Mouse (Mus musculus): ENCODE data around the gene Obp2b. TPM values are rescaled to one million over a fixed set of nuclear protein-coding genes. Genes with fewer than 3 reads are reported as not detected.
A peak's percentile ranks its signal among the peaks of the same experiment; 100 is the strongest.
"Not testable (repeated sequence)": the region's sequence is repeated elsewhere in the genome, so short reads cannot be mapped to it uniquely, and the experiment has no call there.

Obp2b gene
- polyA plus RNA-seq, 2 experiments = not detected

DNA sequence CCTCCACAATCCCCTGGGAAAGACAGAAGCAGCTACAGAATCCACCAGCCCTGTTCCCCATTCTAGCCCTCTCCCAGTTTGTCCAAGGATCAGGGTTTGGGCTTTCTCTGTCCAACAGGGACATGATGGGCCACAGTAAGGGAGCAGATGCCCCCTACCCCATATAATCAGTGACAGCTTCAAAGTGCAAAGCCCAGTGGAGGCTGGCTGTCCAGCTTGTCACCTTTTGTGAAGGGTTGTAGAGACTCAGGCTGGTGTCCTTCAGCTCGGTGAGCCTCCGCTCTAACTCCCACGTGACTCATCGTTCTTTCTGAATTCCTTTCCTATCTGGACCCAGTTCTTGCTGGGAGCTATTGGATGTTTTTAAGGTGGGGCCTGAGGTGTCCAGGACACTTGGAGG is 33.1 kb upstream of the Obp2b start:
- no peaks in the 10 kb centered on the region for H3K27me3 ChIP-seq (ENCODE audit: control insufficient read depth, insufficient read depth, low read length)
- ATAC-seq (ENCODE audit: low FRiP score, low read depth) (no peak), DNase-seq (ENCODE audit: low spot score) (no peak)
- 80% methylated on average over 4 of the region's 4 CpGs for WGBS
- H3K36me3 ChIP-seq (ENCODE audit: control insufficient read depth, insufficient read depth, low read length) = no peaks in the 10 kb centered on the region
- H3K4me3 ChIP-seq (replicated peaks; ENCODE audit: low read length) = no peak overlapping the region
- TF ChIP-seq POLR2A (IDR thresholded peaks at IDR 0.05; ENCODE audit: borderline replicate concordance, extremely low read depth, insufficient read depth, insufficient read length) = no peak
- H3K9ac ChIP-seq (ENCODE audit: low read depth, low read length, severe bottlenecking) = no peak overlapping the region
- peaks cover 6% of the 10 kb centered on the region; the same call in 1 of the 2 replicates for H3K4me1 ChIP-seq (ENCODE audit: control insufficient read depth, insufficient read depth, low read length)
- no peak overlapping the region for H3K4me2 ChIP-seq (replicated peaks; ENCODE audit: low read depth, low read length, severe bottlenecking)
- no peak overlapping the region for H3K27ac ChIP-seq (replicated peaks; ENCODE audit: low read depth, low read length)
- H3K9me3 ChIP-seq (ENCODE audit: control insufficient read depth, low read length) = no peaks in the 10 kb centered on the region

- peak within 1 kb of the TSS; percentile 77 for H3K27ac ChIP-seq (replicated peaks; ENCODE audit: low read depth, low read length)
- H3K36me3 ChIP-seq (ENCODE audit: control insufficient read depth, insufficient read depth, low read length) = no peaks in the 10 kb centered on the region
- peak; percentile 83 for DNase-seq (ENCODE audit: low spot score)
- under 1% methylated on average over 63 of the region's 78 CpGs for WGBS
- no peaks in the 10 kb centered on the region for H3K27me3 ChIP-seq (ENCODE audit: control insufficient read depth, insufficient read depth, low read length)
- H3K4me3 ChIP-seq (replicated peaks; ENCODE audit: low read length) = peak within 1 kb of the TSS; percentile 65
- H3K9ac ChIP-seq (ENCODE audit: low read depth, low read length, severe bottlenecking) = peak within 1 kb of the TSS; percentile 73
- H3K4me2 ChIP-seq (replicated peaks; ENCODE audit: low read depth, low read length, severe bottlenecking) = peak within 1 kb of the TSS; percentile 91
- TF ChIP-seq POLR2A (IDR thresholded peaks at IDR 0.05; ENCODE audit: borderline replicate concordance, extremely low read depth, insufficient read depth, insufficient read length) = 0 out of 2 replicates have a peak, but pooled peaks have one; percentile 43
- peaks cover 6% of the 10 kb centered on the region; the same call in 1 of the 2 replicates for H3K4me1 ChIP-seq (ENCODE audit: control insufficient read depth, insufficient read depth, low read length)
- no peaks in the 10 kb centered on the region for H3K9me3 ChIP-seq (ENCODE audit: control insufficient read depth, low read length)
- ATAC-seq (ENCODE audit: low FRiP score, low read depth) = peak; percentile 92
These were observed 29.9 kb upstream of the Obp2b start, which contains the start of gene Bmyc for GRCm38 (mm10) chr2:25706643-25707481. Gene Bmyc, plus strand, starts transcription at chr2:25706739.

GRCm38 (mm10) chr2:25708121-25708520 is 28.7 kb upstream of the Obp2b start:
- TF ChIP-seq POLR2A (IDR thresholded peaks at IDR 0.05; ENCODE audit: borderline replicate concordance, extremely low read depth, insufficient read depth, insufficient read length) = no peak
- H3K27ac ChIP-seq (replicated peaks; ENCODE audit: low read depth, low read length) = no peak overlapping the region
- no peak overlapping the region; the same call in 1 of the 2 replicates for H3K4me3 ChIP-seq (replicated peaks; ENCODE audit: low read length)
- H3K4me2 ChIP-seq (replicated peaks; ENCODE audit: low read depth, low read length, severe bottlenecking) = peak overlapping the region; percentile 31
- H3K36me3 ChIP-seq (ENCODE audit: control insufficient read depth, insufficient read depth, low read length) = no peaks in the 10 kb centered on the region
- H3K27me3 ChIP-seq (ENCODE audit: control insufficient read depth, insufficient read depth, low read length) = no peaks in the 10 kb centered on the region
- no peak overlapping the region for H3K9ac ChIP-seq (ENCODE audit: low read depth, low read length, severe bottlenecking)
- no peaks in the 10 kb centered on the region for H3K9me3 ChIP-seq (ENCODE audit: control insufficient read depth, low read length)
- ATAC-seq (ENCODE audit: low FRiP score, low read depth) (no peak), DNase-seq (ENCODE audit: low spot score) (peak; percentile 12)
- WGBS = 68% methylated on average over 2 of the region's 2 CpGs
- H3K4me1 ChIP-seq (ENCODE audit: control insufficient read depth, insufficient read depth, low read length) = peaks cover 6% of the 10 kb centered on the region; the same call in 1 of the 2 replicates

DNA sequence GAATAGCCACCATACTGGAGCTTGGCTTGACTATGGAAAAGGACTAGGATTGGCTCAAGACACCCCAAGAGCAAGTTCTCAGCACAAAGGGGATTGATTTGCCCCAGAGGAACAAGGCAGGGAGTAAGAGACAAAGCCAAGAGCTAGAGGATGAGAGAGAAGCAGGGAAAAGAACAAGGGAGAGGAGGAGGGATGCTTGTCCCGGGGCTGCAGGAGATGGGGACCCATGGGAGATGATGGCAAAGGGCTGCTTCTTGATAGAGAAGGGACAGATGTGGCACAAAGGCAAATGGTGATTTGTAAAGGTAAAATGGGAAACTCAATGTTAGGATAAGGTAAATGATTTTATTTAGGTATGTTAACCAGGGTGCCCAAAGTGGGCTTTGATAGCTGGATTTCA is 27.8 kb upstream of the Obp2b start:
- not testable (repeated sequence) for ATAC-seq (ENCODE audit: low FRiP score, low read depth); H3K27ac ChIP-seq (replicated peaks; ENCODE audit: low read depth, low read length); DNase-seq (ENCODE audit: low spot score); H3K9ac ChIP-seq (ENCODE audit: low read depth, low read length, severe bottlenecking); H3K27me3 ChIP-seq (ENCODE audit: control insufficient read depth, insufficient read depth, low read length); H3K36me3 ChIP-seq (ENCODE audit: control insufficient read depth, insufficient read depth, low read length); H3K4me2 ChIP-seq (replicated peaks; ENCODE audit: low read depth, low read length, severe bottlenecking); H3K9me3 ChIP-seq (ENCODE audit: control insufficient read depth, low read length); H3K4me1 ChIP-seq (ENCODE audit: control insufficient read depth, insufficient read depth, low read length); H3K4me3 ChIP-seq (replicated peaks; ENCODE audit: low read length)
- 93% methylated on average over 1 of the region's 1 CpGs for WGBS

DNA sequence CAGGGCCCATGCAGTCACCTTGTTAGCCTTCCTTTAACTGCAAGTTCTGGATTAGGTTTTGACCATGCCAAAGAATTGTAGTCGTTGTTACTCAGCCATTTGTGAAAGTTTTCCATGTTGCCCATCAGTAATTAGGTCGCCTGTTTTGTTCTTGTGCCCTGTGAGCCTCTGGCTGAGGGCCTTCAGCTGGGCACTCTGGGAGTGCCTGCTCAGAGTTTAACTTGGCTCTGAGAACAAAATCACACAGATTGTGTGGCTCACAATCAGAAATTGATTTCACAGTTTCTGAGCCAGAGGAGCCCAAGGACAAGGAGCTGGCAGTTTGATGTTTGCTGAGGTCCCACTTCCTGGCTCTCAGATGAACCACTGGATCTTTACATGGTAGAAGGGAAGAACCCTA is 27.0 kb upstream of the Obp2b start:
- not testable (repeated sequence) for ATAC-seq (ENCODE audit: low FRiP score, low read depth); H3K4me1 ChIP-seq (ENCODE audit: control insufficient read depth, insufficient read depth, low read length)

DNA sequence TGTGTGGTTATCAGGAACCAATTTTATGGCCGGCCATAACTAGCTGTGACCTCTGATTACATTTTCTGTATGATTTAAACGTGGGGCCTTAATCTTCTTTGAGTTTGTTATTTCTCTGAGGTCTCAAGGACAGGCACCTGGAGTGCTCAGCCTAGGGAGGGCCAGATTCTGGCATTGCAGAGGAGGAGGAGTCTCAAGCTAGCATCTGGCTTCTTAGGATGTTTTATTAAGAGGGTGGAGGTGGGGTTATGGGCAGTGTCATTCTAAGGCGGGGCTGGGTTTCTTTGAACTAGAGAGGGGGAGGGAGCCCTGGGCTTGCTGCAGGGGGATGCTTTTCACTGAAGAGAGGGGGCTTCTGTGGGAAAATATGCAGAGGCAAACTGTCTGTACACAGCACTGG is 25.2 kb upstream of the Obp2b start:
- ATAC-seq (ENCODE audit: low FRiP score, low read depth); H3K27ac ChIP-seq (replicated peaks; ENCODE audit: low read depth, low read length); H3K9ac ChIP-seq (ENCODE audit: low read depth, low read length, severe bottlenecking); H3K9me3 ChIP-seq (ENCODE audit: control insufficient read depth, low read length); H3K27me3 ChIP-seq (ENCODE audit: control insufficient read depth, insufficient read depth, low read length); DNase-seq (ENCODE audit: low spot score); H3K4me2 ChIP-seq (replicated peaks; ENCODE audit: low read depth, low read length, severe bottlenecking); H3K36me3 ChIP-seq (ENCODE audit: control insufficient read depth, insufficient read depth, low read length); H3K4me3 ChIP-seq (replicated peaks; ENCODE audit: low read length); H3K4me1 ChIP-seq (ENCODE audit: control insufficient read depth, insufficient read depth, low read length): not testable (repeated sequence)
- WGBS = 16% methylated on average over 3 of the region's 3 CpGs

More for the DNA sequence above, 27.0 kb upstream of the Obp2b start:
- 62% methylated on average over 2 of the region's 2 CpGs for WGBS
- not testable (repeated sequence) for H3K9ac ChIP-seq (ENCODE audit: low read depth, low read length, severe bottlenecking); H3K27me3 ChIP-seq (ENCODE audit: control insufficient read depth, insufficient read depth, low read length); H3K4me3 ChIP-seq (replicated peaks; ENCODE audit: low read length); H3K9me3 ChIP-seq (ENCODE audit: control insufficient read depth, low read length); H3K27ac ChIP-seq (replicated peaks; ENCODE audit: low read depth, low read length); DNase-seq (ENCODE audit: low spot score); H3K36me3 ChIP-seq (ENCODE audit: control insufficient read depth, insufficient read depth, low read length); H3K4me2 ChIP-seq (replicated peaks; ENCODE audit: low read depth, low read length, severe bottlenecking)
